Mouse (Mus musculus): Measurements from ENCODE around the gene Rrbp1.

- TF ChIP-seq POLR2A (IDR thresholded peaks at IDR 0.05; ENCODE audit: control insufficient read depth in 1 of 2, insufficient read depth in 1 of 2, low read depth in 1 of 2, low read length in 2 of 2, poor library complexity in 1 of 2) (no peak), CHD2 (IDR thresholded peaks at IDR 0.05; ENCODE audit: low read length) (no peak), USF1 (IDR thresholded peaks at IDR 0.05; ENCODE audit: low read depth, low read length) (no peak), CTCF (IDR thresholded peaks at IDR 0.05 in 2 of 3, conservative IDR thresholded peaks at IDR 0.05 in 1 of 3; ENCODE audit: control insufficient read depth in 1 of 3, insufficient read depth in 1 of 3, low read depth in 2 of 3, low read length in 3 of 3, poor library complexity in 1 of 3, severe bottlenecking in 1 of 3) (no peak; a peak in 1 of 6 replicates), ZKSCAN1 (IDR thresholded peaks at IDR 0.05; ENCODE audit: low read depth, low read length) (no peak), POLR2AphosphoS2 (IDR thresholded peaks at IDR 0.05; ENCODE audit: low read length) (no peak)
Measured at GRCm38 (mm10) chr2:143918831-143919502, 92.1 kb downstream of the Rrbp1 start.
